Mouse (Mus musculus) sigmoid colon, adult 10 weeks (tissue): Measurements from ENCODE around the gene Vmn1r40. TPM values are rescaled to one million over a fixed set of nuclear protein-coding genes. Genes with fewer than 3 reads are reported as not detected.

Experiments used
- polyA plus RNA-seq: library from polyadenylated mRNA; stranded (reverse); fragments of 350-450 nt; fragmentation: Illumina TruSeq; extraction: RNeasy Lipid Tissue Mini Kit (QIAGEN cat#74804); gene quantifications from one replicate; pipeline ENCODE4 v1.2.3, GENCODE M21; 2014; ENCODE audit warnings: low read depth, low replicate concordance

Vmn1r40 gene
- not detected for polyA plus RNA-seq

DNA sequence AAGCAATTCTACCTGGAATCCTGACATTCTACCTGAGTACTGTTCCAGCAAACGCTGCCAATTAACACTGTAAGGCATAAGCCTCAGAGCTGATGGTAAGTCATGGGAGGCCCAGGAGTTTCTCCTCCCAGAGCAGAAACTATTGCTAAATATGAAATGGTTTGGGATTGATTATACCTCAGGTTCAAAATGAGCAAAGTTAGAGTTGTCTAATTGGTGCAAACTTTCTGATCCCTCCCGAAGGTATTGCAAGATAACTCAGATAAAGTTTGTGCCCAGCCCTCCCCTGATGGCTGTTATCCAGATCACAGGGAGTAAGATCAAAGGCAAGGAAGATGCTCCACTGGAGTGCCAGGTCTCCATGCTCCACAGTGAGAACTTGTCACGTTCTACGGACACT lies at the start of gene Vmn1r40:
Gene Vmn1r40, plus strand, starts transcription at position 301 of the 400 bp plus-strand sequence.

DNA sequence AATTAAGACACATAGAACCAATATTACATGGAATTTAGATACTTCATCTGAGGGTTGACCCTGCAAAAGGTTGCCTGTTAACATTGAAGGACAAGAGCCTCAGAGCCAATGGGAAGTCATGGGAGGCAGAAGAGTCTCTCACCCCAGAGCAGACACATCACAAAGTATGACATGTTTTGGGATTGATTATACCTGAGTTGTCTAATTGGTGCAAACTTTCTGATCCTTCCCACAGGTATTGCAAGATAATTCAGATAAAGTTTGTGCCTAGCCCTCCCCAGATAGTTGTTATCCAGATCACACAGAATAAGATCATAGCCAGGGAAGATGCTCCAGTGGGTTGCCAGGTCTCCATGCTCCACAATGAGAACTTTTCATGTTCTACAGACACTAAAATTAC lies 33.1 kb downstream of the Vmn1r40 start, which contains the start of gene Vmn1r41:
Gene Vmn1r41, plus strand, starts transcription at position 301 of the 400 bp plus-strand sequence.

Other genes starting within 250 kb of the Vmn1r40 start
- gene Chchd6, start 111.9 kb upstream of the Vmn1r40 start, polyA plus RNA-seq, result not detected
- gene Txnrd3, start 63.6 kb upstream of the Vmn1r40 start, polyA plus RNA-seq, result 6.1 TPM
- gene Vmn1r41, start 33.2 kb downstream of the Vmn1r40 start, polyA plus RNA-seq, result not detected
- gene Vmn1r42, start 168.9 kb downstream of the Vmn1r40 start, polyA plus RNA-seq, result not detected
- not detected for gene Vmn1r43, start 168.9 kb downstream of the Vmn1r40 start, polyA plus RNA-seq
- not detected for gene Vmn1r44, start 176.1 kb downstream of the Vmn1r40 start, polyA plus RNA-seq
- not detected for gene Vmn1r45, start 233.1 kb downstream of the Vmn1r40 start, polyA plus RNA-seq